Comparison of ENCODE assay signal across 11 mouse cellular contexts in genomic region chr10:39552351-39552814, GRCm38 (mm10).
DNase-seq lines count a peak whose midpoint lies in the region; ATAC-seq and TF ChIP-seq lines count a peak whose summit lies in the region.
"Had no signal": no experiment of that assay in that cellular context is flagged by ENCODE, and none has a peak within 500 bp of the region (broad histone marks: within the 10 kb centered on the region; RNA-seq: fewer than 3 reads in every experiment).

No protein-coding gene starts in this region.

- no peaks in the 10 kb centered on the region for H3K9me3 ChIP-seq in lung, postnatal 0 days (ENCODE audit: low read length)
- no peaks in the 10 kb centered on the region for H3K9me3 ChIP-seq in limb, embryonic 13.5 days
- no peaks in the 10 kb centered on the region for H3K9me3 ChIP-seq in stomach, embryonic 15.5 days

- H3K36me3 ChIP-seq in lung, postnatal 0 days (ENCODE audit: insufficient read depth, low read length): peaks cover 3% of the 10 kb centered on the region
- peaks cover 13% of the 10 kb centered on the region; the same call in 1 of the 2 replicates for H3K36me3 ChIP-seq in limb, embryonic 13.5 days
- no peaks in the 10 kb centered on the region for H3K36me3 ChIP-seq in stomach, embryonic 15.5 days

- H3K27ac ChIP-seq in lung, postnatal 0 days (ENCODE audit: low read length): 0 out of 2 replicates have a peak overlapping the region, but pooled peaks have one; percentile 20
- peak overlapping the region; percentile 69; the same call in 1 of the 2 replicates for H3K27ac ChIP-seq in limb, embryonic 13.5 days
- H3K27ac ChIP-seq in stomach, embryonic 15.5 days: peak overlapping the region; percentile 70

- H3K27me3 ChIP-seq in lung, postnatal 0 days (replicated peaks; ENCODE audit: insufficient read depth, low read length): no peaks in the 10 kb centered on the region
- no peaks in the 10 kb centered on the region for H3K27me3 ChIP-seq in limb, embryonic 13.5 days
- H3K27me3 ChIP-seq in stomach, embryonic 15.5 days (replicated peaks): no peaks in the 10 kb centered on the region

- H3K4me3 ChIP-seq in lung, postnatal 0 days (ENCODE audit: low read depth, low read length): no peak overlapping the region
- no peak overlapping the region for H3K4me3 ChIP-seq in limb, embryonic 13.5 days
- no peak overlapping the region for H3K4me3 ChIP-seq in stomach, embryonic 15.5 days (replicated peaks)

- peak; percentile 64 for DNase-seq in embryo, embryonic 11 days
- DNase-seq in embryo, embryonic 9.5 days (ENCODE audit: extremely low spot score): no peak
- no peak for DNase-seq in lung, postnatal 0 days (ENCODE audit: low spot score)
- DNase-seq in lung, postnatal 10 days: no peak
- DNase-seq in ovary, postnatal 10 days (ENCODE audit: low spot score): no peak
- no peak for DNase-seq in frontal cortex, postnatal 25 days (ENCODE audit: low spot score in 2 of 2)
- DNase-seq: cerebellum, adult 18-20 months; heart, postnatal 36 days; lung, postnatal 36 days had no signal

- TF ChIP-seq CTCF in lung, postnatal 0 days (IDR thresholded peaks at IDR 0.05): no peak

- no peak for ATAC-seq in lung, postnatal 0 days
- ATAC-seq in limb, embryonic 13.5 days (ENCODE audit: low FRiP score, low read depth): no peak
- ATAC-seq in stomach, embryonic 15.5 days (ENCODE audit: insufficient read depth, low FRiP score, low read depth): 0 out of 2 replicates have a peak, but pooled peaks have one; percentile 14

- H3K9ac ChIP-seq in lung, postnatal 0 days (replicated peaks; ENCODE audit: low read depth): no peak overlapping the region; the same call in 1 of the 2 replicates
- 0 out of 2 replicates have a peak overlapping the region, but pooled peaks have one; percentile 43 for H3K9ac ChIP-seq in limb, embryonic 13.5 days
- no peak overlapping the region for H3K9ac ChIP-seq in stomach, embryonic 15.5 days

- TF ChIP-seq EP300 in lung, postnatal 0 days (IDR thresholded peaks at IDR 0.05): no peak

- WGBS in lung, postnatal 0 days: 27% methylated on average over 6 of the region's 6 CpGs
- WGBS in limb, embryonic 13.5 days: 21% methylated on average over 6 of the region's 6 CpGs
- 15% methylated on average over 6 of the region's 6 CpGs for WGBS in stomach, embryonic 15.5 days

- peaks cover 7% of the 10 kb centered on the region; the same call in 1 of the 2 replicates for H3K4me1 ChIP-seq in lung, postnatal 0 days (ENCODE audit: insufficient read depth, low read depth, low read length)
- H3K4me1 ChIP-seq in limb, embryonic 13.5 days: peaks cover 61% of the 10 kb centered on the region
- H3K4me1 ChIP-seq in stomach, embryonic 15.5 days: peaks cover 36% of the 10 kb centered on the region

- H3K4me2 ChIP-seq in lung, postnatal 0 days (replicated peaks; ENCODE audit: low read depth, low read length): no peak overlapping the region
- no peak overlapping the region; the same call in 1 of the 2 replicates for H3K4me2 ChIP-seq in limb, embryonic 13.5 days (replicated peaks)
- H3K4me2 ChIP-seq in stomach, embryonic 15.5 days: no peak overlapping the region

Comparison
In these comparisons a context has a peak if more than half of its experiments do, and no peak if none do; other contexts are left out.
1. H3K27ac ChIP-seq: peak in every context shown above with its lines; median percentile 70 in stomach, embryonic 15.5 days; 69 in limb, embryonic 13.5 days; 20 in lung, postnatal 0 days.